Mouse (Mus musculus): ENCODE measurements around the gene Gm10842.

DNA sequence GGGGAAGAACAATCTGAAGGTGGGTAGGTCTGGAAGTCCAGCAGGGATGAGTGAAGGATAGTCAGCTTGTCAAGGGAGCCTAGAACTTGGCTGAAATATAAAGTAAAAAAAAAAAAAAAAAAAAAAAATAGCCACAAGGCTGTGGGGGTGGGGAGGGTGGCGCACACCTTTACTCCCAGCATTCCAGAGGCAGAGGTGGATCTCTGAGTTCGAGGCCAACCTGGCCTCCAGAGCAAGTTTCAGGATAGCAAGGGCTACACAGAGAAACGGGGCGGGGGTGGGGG is 5.3 kb downstream of the Gm10842 start:
- TF ChIP-seq CEBPB (IDR thresholded peaks at IDR 0.05; ENCODE audit: low read depth) (no peak), CTCF (IDR thresholded peaks at IDR 0.05; ENCODE audit: control insufficient read depth, insufficient read depth, insufficient read length) (no peak), MAX (IDR thresholded peaks at IDR 0.05) (no peak), USF1 (IDR thresholded peaks at IDR 0.05; ENCODE audit: low read depth) (no peak), MYOD1 (IDR thresholded peaks at IDR 0.05; ENCODE audit: control insufficient read depth, insufficient read length, low read depth) (no peak), MYOG (IDR thresholded peaks at IDR 0.05; ENCODE audit: control insufficient read depth, extremely low read depth, insufficient read length) (no peak), FOSL1 (IDR thresholded peaks at IDR 0.05; ENCODE audit: insufficient read depth, low read length, poor library complexity, severe bottlenecking) (no peak)
